ENCODE assay signal across 10 mouse cellular contexts in genomic region chr19:45308676-45309275, GRCm38 (mm10). TPM values are rescaled to one million over a fixed set of nuclear protein-coding genes. Genes with fewer than 3 reads are reported as not detected.
DNase-seq lines count a peak whose midpoint lies in the region; ATAC-seq and TF ChIP-seq lines count a peak whose summit lies in the region.
"Had no signal": no experiment of that assay in that cellular context is flagged by ENCODE, and none has a peak within 500 bp of the region (broad histone marks: within the 10 kb centered on the region; RNA-seq: fewer than 3 reads in every experiment).

No protein-coding gene starts in this region.

- no peaks in the 10 kb centered on the region for H3K36me3 ChIP-seq in midbrain, postnatal 0 days (ENCODE audit: insufficient read depth, low read length)
- H3K36me3 ChIP-seq in hindbrain, embryonic 13.5 days: no peaks in the 10 kb centered on the region
- H3K36me3 ChIP-seq: liver, embryonic 13.5 days had no signal

- no peak for TF ChIP-seq POLR2A in embryonic fibroblast, embryonic 13.5 days (IDR thresholded peaks at IDR 0.05; ENCODE audit: low read depth, low read length)

- WGBS in midbrain, postnatal 0 days: 58% methylated on average over 8 of the region's 8 CpGs
- 62% methylated on average over 8 of the region's 8 CpGs for WGBS in hindbrain, embryonic 13.5 days

- no peak overlapping the region for H3K9ac ChIP-seq in midbrain, postnatal 0 days (replicated peaks; ENCODE audit: low read length, poor library complexity, severe bottlenecking)
- H3K9ac ChIP-seq in hindbrain, embryonic 13.5 days: no peak overlapping the region
- H3K9ac ChIP-seq: liver, embryonic 13.5 days had no signal

- no peaks in the 10 kb centered on the region for H3K9me3 ChIP-seq in midbrain, postnatal 0 days (ENCODE audit: low read length)
- H3K9me3 ChIP-seq in hindbrain, embryonic 13.5 days: no peaks in the 10 kb centered on the region
- H3K9me3 ChIP-seq: liver, embryonic 13.5 days had no signal

- H3K4me2 ChIP-seq in midbrain, postnatal 0 days (ENCODE audit: low read depth, low read length, poor library complexity, severe bottlenecking): no peak overlapping the region
- no peak overlapping the region for H3K4me2 ChIP-seq in hindbrain, embryonic 13.5 days
- H3K4me2 ChIP-seq: liver, embryonic 13.5 days had no signal

- DNase-seq in layer of hippocampus, adult 2 months (ENCODE audit: low spot score in 2 of 2): no peak
- DNase-seq in layer of hippocampus, adult 18-20 months (ENCODE audit: low spot score in 2 of 2): no peak
- DNase-seq in NIH3T3 (ENCODE audit: low read depth): peak; percentile 47
- DNase-seq in lung, postnatal 25 days (ENCODE audit: low spot score): peak; percentile 39
- DNase-seq in midbrain, postnatal 0 days (ENCODE audit: low spot score): no peak
- DNase-seq in thymus, postnatal 0 days (ENCODE audit: low spot score): no peak
- DNase-seq: liver, embryonic 13.5 days had no signal

- H3K4me3 ChIP-seq in layer of hippocampus, adult 2 months: no peak overlapping the region
- H3K4me3 ChIP-seq in embryonic fibroblast, embryonic 13.5 days (ENCODE audit: insufficient read depth, low read length): no peak overlapping the region
- no peak overlapping the region for H3K4me3 ChIP-seq in midbrain, postnatal 0 days (ENCODE audit: low read depth, low read length)
- H3K4me3 ChIP-seq in hindbrain, embryonic 13.5 days: no peak overlapping the region
- H3K4me3 ChIP-seq: liver, embryonic 13.5 days had no signal

- no peaks in the 10 kb centered on the region for H3K4me1 ChIP-seq in embryonic fibroblast, embryonic 13.5 days (ENCODE audit: control insufficient read depth, insufficient read depth, low read length)
- H3K4me1 ChIP-seq in midbrain, postnatal 0 days (ENCODE audit: insufficient read depth, low read length): peaks cover 10% of the 10 kb centered on the region; the same call in 1 of the 2 replicates
- H3K4me1 ChIP-seq in hindbrain, embryonic 13.5 days (replicated peaks): peaks cover 64% of the 10 kb centered on the region

- no peak for ATAC-seq in midbrain, postnatal 0 days (ENCODE audit: low FRiP score)
- no peak for ATAC-seq in hindbrain, embryonic 13.5 days (ENCODE audit: low FRiP score)
- ATAC-seq: activated CD4-positive, CD25-positive, alpha-beta regulatory T cell, adult 4 months had no signal

- TF ChIP-seq CTCF in layer of hippocampus, adult 2 months (conservative IDR thresholded peaks at IDR 0.05): peak; percentile 75
- peak; percentile 41; the same call in 1 of the 2 replicates for TF ChIP-seq CTCF in embryonic fibroblast, embryonic 13.5 days (IDR thresholded peaks at IDR 0.05; ENCODE audit: borderline replicate concordance, insufficient read depth, low read length)
- TF ChIP-seq CTCF in midbrain, postnatal 0 days (IDR thresholded peaks at IDR 0.05): no peak; the same call in none of the 2 replicates

- no peak overlapping the region for H3K27ac ChIP-seq in layer of hippocampus, adult 2 months
- no peak overlapping the region for H3K27ac ChIP-seq in embryonic fibroblast, embryonic 13.5 days (ENCODE audit: insufficient read depth, low read length)
- no peak overlapping the region for H3K27ac ChIP-seq in midbrain, postnatal 0 days (ENCODE audit: low read depth, low read length)
- no peak overlapping the region for H3K27ac ChIP-seq in hindbrain, embryonic 13.5 days
- H3K27ac ChIP-seq: liver, embryonic 13.5 days had no signal

- peaks cover 27% of the 10 kb centered on the region for H3K27me3 ChIP-seq in midbrain, postnatal 0 days (ENCODE audit: insufficient read depth, low read length)
- H3K27me3 ChIP-seq in hindbrain, embryonic 13.5 days: peaks cover 47% of the 10 kb centered on the region

RNA-seq across cellular contexts. Expression of gene Btrc, which starts 54.8 kb away (rescaled TPM):
- total RNA-seq in layer of hippocampus, adult 2 months (2021): 10 to 100 TPM; 92.9 to 93.9 TPM
- total RNA-seq in layer of hippocampus, adult 18-20 months (2021): 100 to 1,000 TPM in 1 of 2 experiments, 10 to 100 TPM in 1; 99.8 to 104 TPM
- 30.0 and 33.8 TPM in 2 replicates for polyA plus RNA-seq in embryonic fibroblast, embryonic 13.5 days (2011; ENCODE audit: insufficient read length, low read depth, missing spikeins)
- total RNA-seq in midbrain, postnatal 0 days (2014; rRNA removed): 60.1 and 66.6 TPM in 2 replicates
- polyA plus RNA-seq in midbrain, postnatal 0 days (2015; fragmentation: Nextera tagmentation; extraction: Ambion mirVana): 51.4 and 52.8 TPM in 2 replicates
- polyA plus RNA-seq in hindbrain, embryonic 13.5 days (2015; fragmentation: Nextera tagmentation; extraction: Ambion mirVana): 67.5 and 71.6 TPM in 2 replicates
- 27.2 and 28.5 TPM in 2 replicates for polyA plus RNA-seq in thymus, postnatal 0 days (2015; fragmentation: Nextera tagmentation; extraction: Ambion mirVana)

Comparison
In these comparisons a context has a peak if more than half of its experiments do, and no peak if none do; other contexts are left out.
1. DNase-seq: peak in NIH3T3 (single experiment) and lung, postnatal 25 days (single experiment); none in layer of hippocampus, adult 2 months (0 of 2), layer of hippocampus, adult 18-20 months (0 of 2), midbrain, postnatal 0 days (single experiment) and thymus, postnatal 0 days (single experiment).